In the genomic region with DNA sequence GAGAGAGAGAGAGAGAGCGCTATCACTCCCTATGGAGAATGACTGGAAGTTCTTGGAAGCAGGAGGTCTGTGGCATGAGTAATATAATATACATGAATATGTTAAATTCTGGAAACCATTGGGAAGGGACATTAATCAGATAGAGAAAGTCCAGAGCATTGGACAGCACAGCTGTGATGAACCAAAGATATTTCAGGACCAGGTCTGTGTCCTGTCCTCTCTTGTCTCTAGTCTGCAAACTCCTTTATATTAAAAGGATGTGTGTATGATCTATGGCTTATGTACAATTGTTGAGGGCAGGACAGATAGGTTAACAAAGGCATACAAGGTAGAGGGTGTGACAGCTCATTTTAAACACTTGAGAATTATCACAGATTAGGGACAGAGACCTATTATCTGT, we compare ENCODE assay signal across 20 mouse cellular contexts. TPM values are rescaled to one million over a fixed set of nuclear protein-coding genes. Genes with fewer than 3 reads are reported as not detected.
"Had no signal": no experiment of that assay in that cellular context is flagged by ENCODE, and none has a peak within 500 bp of the region (broad histone marks: within the 10 kb centered on the region; RNA-seq: fewer than 3 reads in every experiment).

No protein-coding gene starts in this region.

- H3K4me2 ChIP-seq: lung, embryonic 14.5 days; midbrain, embryonic 12.5 days; neural tube, embryonic 13.5 days; neural tube, embryonic 15.5 days had no signal

- H3K36me3 ChIP-seq: midbrain, embryonic 10.5 days; midbrain, embryonic 12.5 days; neural tube, embryonic 13.5 days; neural tube, embryonic 15.5 days had no signal

- H3K4me3 ChIP-seq: midbrain, embryonic 10.5 days; midbrain, embryonic 12.5 days; myocyte; neural tube, embryonic 13.5 days; neural tube, embryonic 15.5 days had no signal

- H3K27me3 ChIP-seq: neural tube, embryonic 13.5 days; neural tube, embryonic 15.5 days had no signal

- H3K27ac ChIP-seq: midbrain, embryonic 10.5 days; midbrain, embryonic 12.5 days; neural tube, embryonic 13.5 days; neural tube, embryonic 15.5 days had no signal

- DNase-seq: lung, adult 18-20 months; lung, embryonic 14.5 days; lung, postnatal 10 days; lung, postnatal 4 days; midbrain, embryonic 14.5 days; retina, postnatal 1 day; right cerebral cortex, adult 18-20 months; right cerebral cortex, postnatal 25 days; right cerebral cortex, postnatal 4 days; spleen, adult 18-20 months; thymus, adult 18-20 months; thymus, postnatal 25 days; thymus, postnatal 4 days had no signal

- H3K9me3 ChIP-seq: midbrain, embryonic 12.5 days; neural tube, embryonic 15.5 days had no signal

- ATAC-seq: midbrain, embryonic 16.5 days had no signal

- H3K9ac ChIP-seq: lung, embryonic 14.5 days; midbrain, embryonic 12.5 days; neural tube, embryonic 13.5 days; neural tube, embryonic 15.5 days had no signal

RNA-seq across cellular contexts. Expression of a gene that starts 28.6 kb away (rescaled TPM):
- total RNA-seq: megakaryocyte-erythroid progenitor cell, adult 5-6 weeks had no signal
